Mouse (Mus musculus) hindbrain, embryonic 12.5 days (tissue): ENCODE measurements around the gene Cxcl12. TPM values are rescaled to one million over a fixed set of nuclear protein-coding genes. Genes with fewer than 3 reads are reported as not detected.

ENCODE experiments used
- ATAC-seq: fragments of 200-750 bp; cut with Nextera tagmentation; 2 replicates; pipeline ENCODE4 v1.8.0; 2017; ENCODE audit warnings: moderate TSS enrichment; ENCODE audit not compliant: low FRiP score
- H3K27ac ChIP-seq: fragments of 300-500 bp; sonication (generic); 2 replicates; pipeline ENCODE4 v1.5.1; 2016; ENCODE audit warnings: mild to moderate bottlenecking
- H3K27me3 ChIP-seq: fragments of 300-500 bp; sonication (generic); 2 replicates; pipeline ENCODE4 v1.6.1; 2016; ENCODE audit warnings: mild to moderate bottlenecking
- H3K36me3 ChIP-seq: fragments of 300-500 bp; sonication (generic); 2 replicates; pipeline ENCODE4 v1.6.1; 2016; ENCODE audit warnings: mild to moderate bottlenecking
- H3K4me1 ChIP-seq: fragments of 300-500 bp; sonication (generic); 2 replicates; pipeline ENCODE4 v1.6.1; 2016
- H3K4me2 ChIP-seq: fragments of 300-500 bp; sonication (generic); replicated peaks from 2 replicates; pipeline ENCODE4 v1.6.1; 2016; ENCODE audit warnings: mild to moderate bottlenecking
- H3K4me3 ChIP-seq: fragments of 300-500 bp; sonication (generic); 2 replicates; pipeline ENCODE4 v1.5.1; 2016; ENCODE audit warnings: mild to moderate bottlenecking
- H3K9ac ChIP-seq: fragments of 300-500 bp; sonication (generic); 2 replicates; pipeline ENCODE4 v1.6.1; 2016; ENCODE audit warnings: mild to moderate bottlenecking, moderate library complexity
- H3K9me3 ChIP-seq: fragments of 300-500 bp; sonication (generic); replicated peaks from 2 replicates; pipeline ENCODE4 v1.6.1; 2016; ENCODE audit warnings: mild to moderate bottlenecking
- WGBS: fragments of 180-500 bp; shearing (Covaris S2); methylation state at CpG from one replicate; pipeline ENCODE4 v1.1.7; 2016; 5-methylcytosine and 5-hydroxymethylcytosine counted together
- polyA plus RNA-seq: library from polyadenylated mRNA; unstranded; fragments of >200 nt; fragmentation: Nextera tagmentation; extraction: Ambion mirVana; gene quantifications from 2 replicates; pipeline ENCODE4 v1.2.1, GENCODE M21; 2016

Gene Cxcl12
- polyA plus RNA-seq, 1 experiment from 2014 or later: 79.3 TPM

GRCm38 (mm10) chr6:117206834-117207233 lies 38.5 kb downstream of the Cxcl12 start:
- ATAC-seq: no peak
- H3K36me3 ChIP-seq: no peaks in the 10 kb centered on the region
- H3K27ac ChIP-seq: no peak overlapping the region
- 89% methylated on average over 2 of the region's 2 CpGs for WGBS
- no peak overlapping the region for H3K4me3 ChIP-seq
- H3K27me3 ChIP-seq: no peaks in the 10 kb centered on the region
- H3K4me2 ChIP-seq: no peak overlapping the region
- no peak overlapping the region for H3K9ac ChIP-seq
- H3K9me3 ChIP-seq: no peaks in the 10 kb centered on the region
- H3K4me1 ChIP-seq: no peaks in the 10 kb centered on the region

GRCm38 (mm10) chr6:117207289-117207688 lies 39.0 kb downstream of the Cxcl12 start:
- H3K27ac ChIP-seq: no peak overlapping the region
- no peak overlapping the region for H3K9ac ChIP-seq
- H3K27me3 ChIP-seq: no peaks in the 10 kb centered on the region
- no peaks in the 10 kb centered on the region for H3K36me3 ChIP-seq
- H3K4me3 ChIP-seq: no peak overlapping the region
- 89% methylated on average over 1 of the region's 1 CpGs for WGBS
- ATAC-seq: no peak
- H3K4me2 ChIP-seq: no peak overlapping the region
- no peaks in the 10 kb centered on the region for H3K9me3 ChIP-seq
- no peaks in the 10 kb centered on the region for H3K4me1 ChIP-seq

GRCm38 (mm10) chr6:117210086-117210485 lies 41.8 kb downstream of the Cxcl12 start:
- Histone ChIP-seq H3K27ac (no peak overlapping the region), H3K9ac (no peak overlapping the region), H3K27me3 (no peaks in the 10 kb centered on the region), H3K4me2 (no peak overlapping the region), H3K9me3 (no peaks in the 10 kb centered on the region), H3K4me3 (no peak overlapping the region), H3K36me3 (no peaks in the 10 kb centered on the region), H3K4me1 (no peaks in the 10 kb centered on the region)
- no peak for ATAC-seq
- 76% methylated on average over 6 of the region's 6 CpGs for WGBS

- no peaks in the 10 kb centered on the region for H3K4me1 ChIP-seq
- ATAC-seq: no peak
- WGBS: 71% methylated on average over 6 of the region's 6 CpGs
Measured at GRCm38 (mm10) chr6:117210536-117210935, 42.2 kb downstream of the Cxcl12 start.

GRCm38 (mm10) chr6:117214506-117214905 lies 46.2 kb downstream of the Cxcl12 start:
- WGBS: 85% methylated on average over 5 of the region's 5 CpGs
- H3K9ac ChIP-seq: no peak overlapping the region
- ATAC-seq: no peak

More at GRCm38 (mm10) chr6:117210536-117210935, 42.2 kb downstream of the Cxcl12 start:
- no peaks in the 10 kb centered on the region for H3K36me3 ChIP-seq
- H3K27ac ChIP-seq: no peak overlapping the region
- H3K9ac ChIP-seq: no peak overlapping the region
- no peaks in the 10 kb centered on the region for H3K27me3 ChIP-seq
- no peak overlapping the region for H3K4me2 ChIP-seq
- no peak overlapping the region for H3K4me3 ChIP-seq
- H3K9me3 ChIP-seq: no peaks in the 10 kb centered on the region

GRCm38 (mm10) chr6:117218442-117219299 lies 50.3 kb downstream of the Cxcl12 start:
- ATAC-seq: no peak
- Histone ChIP-seq H3K4me2 (no peak overlapping the region), H3K36me3 (no peaks in the 10 kb centered on the region), H3K4me1 (no peaks in the 10 kb centered on the region), H3K9me3 (no peaks in the 10 kb centered on the region), H3K27me3 (no peaks in the 10 kb centered on the region), H3K4me3 (no peak overlapping the region), H3K9ac (no peak overlapping the region), H3K27ac (no peak overlapping the region)
- WGBS: 81% methylated on average over 9 of the region's 9 CpGs

More at GRCm38 (mm10) chr6:117214506-117214905, 46.2 kb downstream of the Cxcl12 start:
- no peaks in the 10 kb centered on the region for H3K9me3 ChIP-seq
- H3K27ac ChIP-seq: no peak overlapping the region
- no peak overlapping the region for H3K4me2 ChIP-seq
- H3K36me3 ChIP-seq: no peaks in the 10 kb centered on the region
- no peak overlapping the region for H3K4me3 ChIP-seq
- no peaks in the 10 kb centered on the region for H3K27me3 ChIP-seq
- no peaks in the 10 kb centered on the region for H3K4me1 ChIP-seq

- no peak overlapping the region for H3K4me3 ChIP-seq
- no peaks in the 10 kb centered on the region for H3K27me3 ChIP-seq
- H3K9me3 ChIP-seq: no peaks in the 10 kb centered on the region
- no peak overlapping the region for H3K9ac ChIP-seq
- no peak overlapping the region for H3K27ac ChIP-seq
- 67% methylated on average over 3 of the region's 3 CpGs for WGBS
- no peak for ATAC-seq
- no peaks in the 10 kb centered on the region for H3K36me3 ChIP-seq
- no peaks in the 10 kb centered on the region for H3K4me1 ChIP-seq
- no peak overlapping the region for H3K4me2 ChIP-seq
Measured at GRCm38 (mm10) chr6:117219300-117219680, 51.0 kb downstream of the Cxcl12 start.

- no peaks in the 10 kb centered on the region for H3K9me3 ChIP-seq
- H3K27me3 ChIP-seq: no peaks in the 10 kb centered on the region
- H3K36me3 ChIP-seq: no peaks in the 10 kb centered on the region
- H3K4me1 ChIP-seq: no peaks in the 10 kb centered on the region
- no peak for ATAC-seq
- no peak overlapping the region for H3K4me3 ChIP-seq
- H3K27ac ChIP-seq: no peak overlapping the region
- H3K4me2 ChIP-seq: no peak overlapping the region
- 74% methylated on average over 7 of the region's 7 CpGs for WGBS
- no peak overlapping the region for H3K9ac ChIP-seq
Measured at GRCm38 (mm10) chr6:117219911-117220481, 51.7 kb downstream of the Cxcl12 start.

GRCm38 (mm10) chr6:117220831-117221345 lies 52.6 kb downstream of the Cxcl12 start:
- Histone ChIP-seq H3K27me3 (no peaks in the 10 kb centered on the region), H3K4me2 (no peak overlapping the region), H3K4me1 (no peaks in the 10 kb centered on the region), H3K27ac (no peak overlapping the region), H3K4me3 (no peak overlapping the region), H3K36me3 (no peaks in the 10 kb centered on the region), H3K9ac (no peak overlapping the region), H3K9me3 (no peaks in the 10 kb centered on the region)
- no peak for ATAC-seq
- 55% methylated on average over 11 of the region's 11 CpGs for WGBS
